Mouse (Mus musculus) cerebellum, adult 11 months (tissue): ENCODE data around the gene Glis3.

Experiments used
- DNase-seq: peaks from one replicate; pipeline ENCODE4 v3.0.0; 2022

The Glis3 gene

DNA sequence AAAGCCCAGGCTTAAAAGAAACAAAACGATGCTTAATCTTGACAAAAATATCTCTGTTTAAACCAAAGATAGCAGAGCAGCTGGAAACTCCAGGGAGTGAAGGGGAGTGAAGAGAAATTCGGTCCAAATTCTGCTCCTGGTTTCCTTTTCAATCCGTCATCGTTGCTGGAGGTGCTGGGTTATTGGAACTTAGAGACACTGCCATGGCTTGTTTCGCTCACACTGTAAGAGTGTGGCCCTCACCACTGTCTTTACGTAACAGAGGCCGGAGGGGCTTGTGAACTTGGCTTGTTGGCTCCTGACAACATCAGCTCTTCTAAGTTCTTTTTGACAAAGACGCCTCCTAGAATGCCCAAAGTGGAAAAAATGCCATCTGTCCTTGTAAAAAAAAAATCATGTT, 99.4 kb downstream of the Glis3 start:
- DNase-seq: no peak

DNA sequence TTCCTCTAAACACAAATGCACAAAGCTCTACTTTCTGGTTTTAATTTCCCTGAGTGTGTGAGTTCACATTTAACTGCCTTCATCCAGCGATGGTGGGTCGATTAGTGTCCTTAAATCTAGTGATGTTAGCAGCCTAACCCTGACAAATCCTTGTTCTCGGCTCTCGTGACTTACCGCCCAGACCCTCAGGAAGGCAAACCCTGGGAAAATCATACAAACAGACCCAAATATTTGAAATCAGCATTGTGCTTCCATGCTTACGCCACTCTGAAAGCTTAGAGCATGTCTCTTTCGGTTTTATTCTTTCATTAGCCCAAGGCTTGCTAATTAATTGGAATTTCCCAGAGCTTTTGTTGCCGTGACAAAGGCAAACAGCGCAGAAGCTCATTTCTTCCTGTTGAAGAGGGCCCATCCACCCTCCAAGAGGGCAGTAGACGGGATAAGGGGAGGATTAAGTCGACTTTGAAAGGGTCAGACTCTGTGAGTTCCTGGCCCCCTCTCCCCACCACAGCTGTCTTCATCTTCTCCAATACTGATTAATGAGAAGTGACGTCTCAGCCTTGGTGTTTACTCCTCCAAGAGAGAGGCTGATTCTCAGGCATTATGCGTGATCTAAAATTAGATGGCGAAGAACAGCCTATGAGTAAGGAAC, 100.0 kb downstream of the Glis3 start:
- DNase-seq: no peak

GRCm38 (mm10) chr19:28577023-28577422, 102.9 kb downstream of the Glis3 start:
- DNase-seq: no peak

DNA sequence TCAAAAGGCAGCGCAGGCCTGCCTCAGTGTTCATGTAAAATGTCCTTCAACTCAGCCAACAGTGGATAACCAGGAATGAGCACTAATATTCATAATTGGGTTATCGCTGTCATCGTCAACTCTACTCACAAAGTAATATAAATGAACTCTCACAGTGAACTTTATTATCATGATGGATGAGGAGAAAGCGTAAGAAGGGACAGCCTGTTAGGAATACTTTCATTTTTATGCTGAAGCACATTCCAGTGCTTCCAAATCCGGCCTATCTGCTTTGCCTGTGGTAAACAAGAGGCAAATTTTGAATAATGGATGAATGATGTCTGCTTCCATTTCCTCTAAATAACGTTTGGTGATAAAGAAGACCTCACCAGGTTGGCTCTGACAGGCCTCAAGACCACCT, 103.3 kb downstream of the Glis3 start:
- no peak for DNase-seq

GRCm38 (mm10) chr19:28573641-28574040, 106.2 kb downstream of the Glis3 start:
- no peak for DNase-seq

DNA sequence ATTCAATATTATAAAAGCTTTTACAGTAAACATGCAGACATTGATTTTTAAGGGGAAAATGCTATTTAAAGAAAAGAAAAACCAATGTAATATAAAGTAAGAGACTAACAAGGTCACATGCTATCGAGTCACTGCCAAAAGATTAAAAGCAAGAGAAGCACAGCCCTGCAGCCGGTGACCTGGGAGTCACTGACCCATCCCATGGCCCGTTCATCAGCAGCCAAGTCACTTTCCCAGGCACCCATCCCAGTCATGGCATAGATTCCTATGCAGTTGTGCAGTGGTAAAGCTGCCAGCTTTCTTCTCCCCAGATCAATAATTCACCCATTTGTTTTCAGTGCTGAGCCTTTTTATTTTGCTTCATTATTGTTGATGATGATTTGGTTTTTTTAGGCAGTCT, 110.0 kb downstream of the Glis3 start:
- no peak for DNase-seq

DNA sequence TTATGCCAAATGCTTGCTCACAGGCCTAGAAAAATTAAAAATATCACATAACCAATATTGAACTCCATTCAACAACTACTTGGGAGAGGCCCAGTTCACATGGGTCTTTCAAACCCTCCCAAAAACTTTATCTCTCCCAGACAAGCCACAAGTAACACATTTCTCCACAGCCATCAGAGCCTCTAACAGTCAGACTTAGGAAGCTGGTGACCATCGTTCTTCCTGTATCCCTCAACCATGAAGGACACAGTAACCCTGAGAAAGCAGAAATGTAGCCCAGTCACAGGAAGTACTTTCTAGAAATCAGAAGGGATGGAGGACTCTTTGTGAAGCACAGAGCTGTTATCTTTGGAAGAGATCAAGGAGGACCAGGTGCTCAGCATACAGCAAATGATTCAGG, 112.8 kb downstream of the Glis3 start:
- no peak for DNase-seq

DNA sequence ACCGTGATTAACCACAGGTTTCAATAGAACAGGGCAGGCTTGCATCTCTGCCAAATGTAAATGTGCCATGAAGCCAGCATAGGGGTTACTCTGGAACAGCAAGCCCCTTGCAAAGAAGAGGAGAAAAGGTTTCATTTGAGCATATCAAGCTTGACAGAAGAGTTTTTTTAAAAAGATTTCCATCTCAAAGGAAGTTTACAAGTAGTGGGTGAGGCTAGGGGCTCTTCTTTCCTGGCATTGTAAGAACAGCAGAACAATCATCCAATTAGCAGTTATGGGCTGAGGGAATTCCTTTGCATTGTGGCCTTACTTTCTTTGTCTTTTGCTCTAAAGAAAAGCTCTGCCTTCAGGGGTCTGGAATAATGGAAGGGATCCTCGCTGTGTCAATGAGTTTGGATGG, 113.3 kb downstream of the Glis3 start:
- no peak for DNase-seq

DNA sequence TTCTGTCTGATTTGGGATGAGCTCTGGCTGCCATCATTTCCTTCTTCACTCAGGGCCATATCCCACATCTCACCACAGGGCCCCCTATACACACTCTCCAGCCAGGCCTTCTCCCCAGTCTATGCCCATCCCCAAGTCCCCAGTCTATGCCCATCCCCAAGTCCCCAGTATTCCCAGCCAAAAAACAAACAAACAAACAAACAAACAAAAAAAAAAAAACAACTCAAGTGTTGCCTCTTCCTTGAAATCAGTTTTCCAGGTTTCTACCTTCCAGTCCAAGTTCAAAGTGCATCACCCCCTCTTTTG, 118.2 kb downstream of the Glis3 start:
- no peak for DNase-seq

DNA sequence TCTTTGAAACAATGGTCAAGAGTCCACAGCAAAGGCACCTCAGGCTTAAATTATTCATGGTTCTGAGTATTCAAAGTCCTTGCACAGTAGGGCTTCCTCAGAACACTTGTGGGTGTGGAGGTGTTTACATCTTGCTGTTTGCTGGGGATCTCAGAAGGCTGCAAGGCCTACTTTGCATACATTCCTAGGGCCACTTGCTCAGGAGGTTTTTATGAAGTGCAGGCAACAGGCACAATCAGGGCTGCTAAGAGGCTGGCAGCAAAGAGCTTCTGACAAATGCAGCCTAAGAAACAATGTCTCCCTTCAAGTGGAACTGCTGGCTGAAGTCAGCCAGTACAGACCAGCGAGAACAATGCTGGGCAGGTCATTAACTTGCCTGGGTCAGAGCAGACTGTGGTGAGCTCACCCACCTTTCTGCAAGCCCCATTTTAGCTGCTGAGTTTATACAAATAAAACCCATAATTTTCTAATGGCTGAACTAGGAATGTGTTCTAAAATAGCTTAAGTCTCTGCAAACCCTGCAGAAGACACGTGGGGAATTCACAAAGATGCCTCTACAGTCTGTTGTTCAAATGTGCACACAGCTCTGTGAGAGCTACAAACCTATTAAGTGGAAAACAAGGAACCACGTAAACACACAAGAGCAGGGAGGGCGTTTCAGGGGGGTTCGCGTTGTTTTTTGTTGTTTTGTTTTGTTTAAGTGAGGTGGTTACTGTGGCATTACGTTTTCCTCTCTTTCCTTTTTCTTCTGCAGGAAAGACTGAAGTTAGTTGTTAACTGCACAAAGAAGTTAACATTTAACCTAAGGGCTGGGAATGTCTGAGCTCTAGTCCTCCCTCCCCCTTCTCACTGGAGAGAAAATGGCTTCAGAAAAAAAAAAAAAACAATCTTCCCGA, 118.8 kb downstream of the Glis3 start:
- no peak for DNase-seq

GRCm38 (mm10) chr19:28559836-28560235, 120.0 kb downstream of the Glis3 start:
- DNase-seq: no peak

- no peak for DNase-seq
Measured at GRCm38 (mm10) chr19:28559400-28559799, 120.5 kb downstream of the Glis3 start.

DNA sequence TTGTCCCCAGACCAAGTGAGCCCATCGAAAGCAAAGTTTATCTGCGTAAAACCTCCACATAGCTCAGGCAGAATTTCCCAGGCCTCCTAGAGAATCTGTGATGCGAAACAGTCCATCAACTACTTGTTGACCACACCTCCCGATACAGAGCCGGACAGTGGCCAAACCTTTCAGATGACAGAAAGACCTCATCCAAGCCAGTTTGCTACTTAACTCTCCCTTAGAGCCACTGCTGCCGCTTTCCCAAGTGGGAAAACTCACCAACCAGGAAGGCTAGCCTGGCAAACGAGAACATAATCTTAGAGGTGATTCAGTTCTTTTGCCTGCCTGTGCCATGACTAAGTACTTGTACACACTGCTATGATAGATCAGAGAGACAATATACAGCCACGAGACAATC, 121.2 kb downstream of the Glis3 start:
- no peak for DNase-seq

DNA sequence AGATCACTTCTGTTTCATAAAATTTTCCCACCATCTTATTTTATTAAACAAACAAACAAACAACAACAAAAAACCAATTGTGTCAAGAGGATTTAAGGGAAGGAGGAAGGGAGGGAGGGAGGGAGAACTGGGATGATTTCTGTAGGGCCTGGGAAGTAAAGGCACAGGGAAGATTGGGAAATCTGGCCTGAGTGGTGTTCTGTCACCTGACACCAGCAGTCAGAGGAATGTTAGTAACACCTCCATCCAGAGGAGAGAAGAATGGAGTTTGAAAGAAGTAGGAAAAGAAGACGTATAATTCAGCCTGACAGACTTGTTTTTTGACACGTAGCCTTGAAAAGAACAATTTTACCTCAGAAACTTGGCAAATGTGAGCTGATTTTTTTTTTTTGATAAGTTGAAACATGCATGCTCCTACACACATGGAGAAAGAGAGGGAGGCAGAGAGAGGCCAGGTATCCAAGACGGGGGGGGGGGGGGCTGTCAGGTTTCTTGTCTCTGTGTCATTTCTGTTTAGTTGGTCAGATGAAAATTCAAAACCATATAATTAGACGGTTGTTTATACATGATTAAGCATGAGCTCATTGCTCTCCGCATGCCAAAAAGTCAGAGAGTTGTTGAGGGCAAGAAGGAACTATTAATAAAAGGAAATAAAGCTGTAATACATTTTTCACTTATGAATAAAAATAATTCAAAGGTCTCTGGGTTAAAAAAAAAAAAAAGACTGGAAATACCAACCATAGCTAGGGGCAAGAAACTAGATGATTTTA, 122.1 kb downstream of the Glis3 start:
- no peak for DNase-seq

DNA sequence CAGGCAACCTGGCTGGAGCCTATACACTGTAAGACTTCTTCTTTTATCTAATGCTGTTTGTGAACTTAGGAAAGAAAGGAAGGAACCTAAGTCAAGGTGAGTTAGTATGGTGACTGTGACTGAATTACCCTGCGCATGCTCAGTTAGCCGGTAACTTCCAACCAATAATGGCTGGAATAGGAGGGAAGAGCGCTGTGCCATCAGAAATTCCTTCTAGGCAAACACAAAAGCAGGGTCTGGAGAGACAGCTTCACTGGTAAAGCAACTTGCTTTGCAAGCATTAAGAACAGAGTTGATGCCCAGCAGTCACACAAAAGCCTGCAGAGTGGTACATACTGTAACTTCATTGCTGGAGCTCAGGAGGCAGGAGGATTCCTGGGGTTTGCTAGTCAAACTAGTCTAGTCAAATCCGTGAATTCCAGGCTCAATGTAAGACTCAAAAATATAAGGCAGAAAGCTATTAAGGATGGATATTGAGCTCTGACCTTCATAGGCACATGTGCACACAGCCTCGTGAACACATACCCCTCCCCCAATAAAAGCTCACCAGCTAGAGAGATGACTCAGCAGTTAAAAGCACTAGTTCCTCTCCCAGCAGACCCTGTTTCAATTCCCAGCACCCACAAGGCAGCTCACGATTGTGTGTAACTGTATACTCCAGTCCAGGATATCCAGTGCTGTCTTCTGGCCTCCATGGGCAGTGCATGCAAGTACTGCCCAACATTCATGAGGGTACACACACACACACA, 124.5 kb downstream of the Glis3 start:
- no peak for DNase-seq

- no peak for DNase-seq
Measured at GRCm38 (mm10) chr19:28550611-28551010, 129.3 kb downstream of the Glis3 start.

GRCm38 (mm10) chr19:28546933-28547332, 132.9 kb downstream of the Glis3 start:
- no peak for DNase-seq

DNA sequence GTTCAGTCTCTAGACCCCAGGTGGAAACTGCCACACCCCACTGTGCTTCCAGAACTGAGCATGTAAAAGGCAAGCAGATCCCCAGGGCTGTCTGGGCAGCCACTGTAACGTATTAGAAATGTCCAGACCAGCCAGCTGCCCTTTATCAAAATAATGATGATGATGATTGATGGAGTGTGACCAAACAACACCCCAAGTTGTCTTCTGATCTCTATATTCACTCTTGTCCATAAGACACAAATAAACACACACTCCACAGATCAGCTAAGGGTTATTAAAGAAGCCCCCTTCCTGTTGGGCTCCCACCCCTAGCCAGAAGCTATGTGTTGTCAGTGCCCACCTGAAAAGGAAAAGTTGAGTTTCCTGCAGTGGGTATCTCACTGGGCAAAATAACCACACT, 134.4 kb downstream of the Glis3 start:
- DNase-seq: no peak

DNA sequence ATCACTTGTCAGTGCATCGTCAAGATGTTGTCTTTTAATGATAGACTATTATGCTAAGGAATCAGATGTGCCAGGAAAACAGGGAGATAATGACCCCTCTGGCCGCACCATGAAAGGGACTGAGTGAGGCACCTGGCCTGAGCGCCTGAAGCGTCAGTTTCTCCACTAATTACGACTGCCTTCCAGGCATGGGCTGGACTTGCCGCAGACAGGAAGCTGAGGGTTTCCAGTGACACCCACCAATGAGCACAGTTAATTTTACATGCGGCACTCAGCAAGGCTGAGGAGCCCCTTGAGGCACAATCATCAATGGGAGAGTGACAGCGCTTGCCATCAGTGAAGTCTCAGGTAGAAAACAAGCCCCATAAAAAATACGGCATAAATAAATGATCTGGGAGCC, 141.1 kb downstream of the Glis3 start:
- DNase-seq: no peak

GRCm38 (mm10) chr19:28534964-28535363, 144.9 kb downstream of the Glis3 start:
- DNase-seq: no peak

DNA sequence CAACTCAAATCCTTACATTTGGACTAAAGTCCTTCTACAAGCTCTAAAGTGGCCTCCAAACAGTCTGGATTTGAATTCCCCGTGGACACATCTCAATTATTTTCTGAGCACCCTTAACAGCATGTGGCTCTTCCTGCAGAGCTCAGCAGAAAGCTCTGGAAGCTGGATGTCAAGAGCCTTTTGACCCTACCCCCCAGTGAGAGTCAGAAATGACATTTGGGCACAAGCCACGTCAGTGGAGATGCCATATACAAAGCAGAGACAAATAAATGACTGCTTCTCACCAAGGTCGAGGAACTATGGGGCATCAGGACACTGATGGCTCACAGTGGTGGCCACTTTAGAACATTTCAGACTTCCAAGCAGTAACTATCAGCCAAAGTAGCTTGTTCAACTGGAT, 146.3 kb downstream of the Glis3 start:
- DNase-seq: no peak

DNA sequence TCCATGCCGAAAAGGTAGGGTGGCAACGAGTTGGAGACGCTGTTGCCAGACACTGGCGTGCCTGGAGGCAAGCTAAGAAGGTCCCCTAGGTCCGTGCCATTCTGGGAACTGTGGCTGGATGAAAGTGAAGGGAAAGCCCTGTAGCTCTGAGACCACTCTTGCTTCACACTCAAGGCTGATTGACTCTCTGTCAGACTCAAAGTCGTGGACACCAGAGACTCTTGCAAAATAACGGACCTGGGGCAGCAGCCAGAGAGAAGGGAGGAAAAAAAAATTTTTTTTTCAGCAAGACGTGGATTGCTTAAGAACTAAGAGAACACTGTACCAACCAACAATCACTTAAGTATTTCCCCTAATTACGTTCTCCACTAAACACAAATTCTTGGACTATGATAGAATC, 148.1 kb downstream of the Glis3 start:
- no peak for DNase-seq

- no peak for DNase-seq
Measured at GRCm38 (mm10) chr19:28530846-28531245, 149.0 kb downstream of the Glis3 start.
